Mouse (Mus musculus) C3H10T1/2 (cell line): ENCODE results near the gene Itpkc. TPM values are rescaled to one million over a fixed set of nuclear protein-coding genes. Genes with fewer than 3 reads are reported as not detected.

Source experiments
- polyA plus RNA-seq, 2 experiments: library from polyadenylated mRNA; unstranded; fragments of >200 nt; fragmentation: generic; extraction: Trizol; gene quantifications; one replicate each; pipeline ENCODE4 v1.2.1; 2012; ENCODE audit warnings: missing spikeins in 2 of 2

Itpkc gene
- 1 to 10 TPM; 2.4 to 7.4 TPM for polyA plus RNA-seq

GRCm38 (mm10) chr7:27228281-27228821 is at the start of gene Itpkc:
Itpkc (minus strand) TSS chr7:27228661.

GRCm38 (mm10) chr7:27258205-27258899 is 29.9 kb upstream of the Itpkc start, which contains the start of gene Numbl:
Numbl (plus strand) TSS chr7:27258433.

GRCm38 (mm10) chr7:27232781-27233281 is 4.4 kb upstream of the Itpkc start, which contains the start of gene Coq8b:
Coq8b (plus strand) TSS chr7:27233023.

GRCm38 (mm10) chr7:27195681-27196611 is 32.5 kb downstream of the Itpkc start, which contains the start of the genes BC024978 and Snrpa:
BC024978 (plus strand) TSS chr7:27195781.
Snrpa (minus strand) TSS chr7:27196271.

GRCm38 (mm10) chr7:27180837-27181695 is 47.4 kb downstream of the Itpkc start, which contains the start of the genes Gm21983 and Mia:
Gm21983 (minus strand) TSS chr7:27181086.
Mia (minus strand) TSS chr7:27181157.

GRCm38 (mm10) chr7:27178324-27179216 is 49.9 kb downstream of the Itpkc start, which contains the start of gene Rab4b:
Rab4b (minus strand) TSS chr7:27178896.

GRCm38 (mm10) chr7:27166614-27167474 is 61.6 kb downstream of the Itpkc start, which contains the start of gene Egln2:
Egln2 (minus strand) TSS chr7:27166802.

Other genes starting within 250 kb of the Itpkc start
- not detected for gene Cyp2a12, start 199.6 kb downstream of the Itpkc start, polyA plus RNA-seq
- gene Cyp2f2, start 108.8 kb downstream of the Itpkc start, polyA plus RNA-seq: 1 to 10 TPM in 1 of 2 experiments, not detected in 1; 1.8 TPM
- gene Cyp2t4, start 74.9 kb downstream of the Itpkc start, polyA plus RNA-seq: under 1 TPM; 0.01 to 0.05 TPM
- gene Egln2, start 61.9 kb downstream of the Itpkc start, polyA plus RNA-seq: 10 to 100 TPM; 77.1 to 78.6 TPM
- gene Rab4b, start 49.8 kb downstream of the Itpkc start, polyA plus RNA-seq: 10 to 100 TPM; 68.8 to 81.2 TPM
- gene Gm21983, start 47.6 kb downstream of the Itpkc start, polyA plus RNA-seq: under 1 TPM in 1 of 2 experiments, not detected in 1; 0.04 TPM
- gene Mia, start 47.5 kb downstream of the Itpkc start, polyA plus RNA-seq: 1 to 10 TPM in 1 of 2 experiments, under 1 TPM in 1; 0.11 to 1.2 TPM
- 1 to 10 TPM; 2.5 to 4.6 TPM for gene BC024978, start 32.9 kb downstream of the Itpkc start, polyA plus RNA-seq
- 100 to 1,000 TPM; 218 to 321 TPM for gene Snrpa, start 32.4 kb downstream of the Itpkc start, polyA plus RNA-seq
- 10 to 100 TPM; 14.4 to 20.7 TPM for gene Coq8b, start 4.4 kb upstream of the Itpkc start, polyA plus RNA-seq
- 10 to 100 TPM in 1 of 2 experiments, 1 to 10 TPM in 1; 6.9 to 33.6 TPM for gene Numbl, start 29.8 kb upstream of the Itpkc start, polyA plus RNA-seq
- 10 to 100 TPM in 1 of 2 experiments, under 1 TPM in 1; 0.42 to 10.0 TPM for gene Ltbp4, start 109.0 kb upstream of the Itpkc start, polyA plus RNA-seq
- 10 to 100 TPM; 23.0 to 28.8 TPM for gene Shkbp1, start 127.4 kb upstream of the Itpkc start, polyA plus RNA-seq
- not detected for gene Gm20479, start 128.8 kb upstream of the Itpkc start, polyA plus RNA-seq
- under 1 TPM; 0.14 to 0.55 TPM for gene Sptbn4, start 219.0 kb upstream of the Itpkc start, polyA plus RNA-seq
- 100 to 1,000 TPM in 1 of 2 experiments, 10 to 100 TPM in 1; 86.0 to 169 TPM for gene Blvrb, start 219.3 kb upstream of the Itpkc start, polyA plus RNA-seq
- gene Sertad3, start 245.1 kb upstream of the Itpkc start, polyA plus RNA-seq: 10 to 100 TPM; 10.3 to 28.6 TPM